Mouse (Mus musculus): Measurements from ENCODE around the gene Acyp2. TPM values are rescaled to one million over a fixed set of nuclear protein-coding genes. Genes with fewer than 3 reads are reported as not detected.
A peak's percentile ranks its signal among the peaks of the same experiment; 100 is the strongest.

Acyp2 gene
- polyA plus RNA-seq (2012; ENCODE audit: insufficient read depth, insufficient read length, missing spikeins), result 4.5 and 6.3 TPM in 2 replicates

GRCm38 (mm10) chr11:30649001-30649637, at the start of gene Acyp2:
TSS of gene Acyp2 (minus strand) at chr11:30649587.
- Histone ChIP-seq H3K4me3 (ENCODE audit: insufficient read depth, low read length) (peak within 1 kb of the TSS; percentile 67), H3K27ac (ENCODE audit: insufficient read depth, low read depth, low read length) (no peak within 1 kb of the TSS), H3K4me1 (ENCODE audit: control insufficient read depth, insufficient read depth, low read length) (no peaks in the 10 kb centered on the region)
- no peak for TF ChIP-seq CTCF (IDR thresholded peaks at IDR 0.05; ENCODE audit: low read depth, low read length)
- TF ChIP-seq POLR2A (IDR thresholded peaks at IDR 0.05; ENCODE audit: borderline replicate concordance, low read depth, low read length), result no peak

- TF ChIP-seq POLR2A (IDR thresholded peaks at IDR 0.05; ENCODE audit: borderline replicate concordance, low read depth, low read length) (no peak), CTCF (IDR thresholded peaks at IDR 0.05; ENCODE audit: low read depth, low read length) (no peak)
- no peaks in the 10 kb centered on the region for H3K4me1 ChIP-seq (ENCODE audit: control insufficient read depth, insufficient read depth, low read length)
- no peak overlapping the region for H3K27ac ChIP-seq (ENCODE audit: insufficient read depth, low read depth, low read length)
- H3K4me3 ChIP-seq (ENCODE audit: insufficient read depth, low read length), result no peak overlapping the region
Measured at GRCm38 (mm10) chr11:30689421-30689820, 40.0 kb upstream of the Acyp2 start.

GRCm38 (mm10) chr11:30676086-30676485, 26.7 kb upstream of the Acyp2 start:
- no peak overlapping the region for H3K4me3 ChIP-seq (ENCODE audit: insufficient read depth, low read length)
- no peaks in the 10 kb centered on the region for H3K4me1 ChIP-seq (ENCODE audit: control insufficient read depth, insufficient read depth, low read length)
- TF ChIP-seq CTCF (IDR thresholded peaks at IDR 0.05; ENCODE audit: low read depth, low read length), result no peak
- TF ChIP-seq POLR2A (IDR thresholded peaks at IDR 0.05; ENCODE audit: borderline replicate concordance, low read depth, low read length), result no peak
- no peak overlapping the region for H3K27ac ChIP-seq (ENCODE audit: insufficient read depth, low read depth, low read length)

GRCm38 (mm10) chr11:30672719-30673118, 23.3 kb upstream of the Acyp2 start:
- Histone ChIP-seq H3K4me1 (ENCODE audit: control insufficient read depth, insufficient read depth, low read length) (no peaks in the 10 kb centered on the region), H3K4me3 (ENCODE audit: insufficient read depth, low read length) (no peak overlapping the region), H3K27ac (ENCODE audit: insufficient read depth, low read depth, low read length) (no peak overlapping the region)
- TF ChIP-seq CTCF (IDR thresholded peaks at IDR 0.05; ENCODE audit: low read depth, low read length) (no peak), POLR2A (IDR thresholded peaks at IDR 0.05; ENCODE audit: borderline replicate concordance, low read depth, low read length) (no peak)

GRCm38 (mm10) chr11:30663001-30663400, 13.6 kb upstream of the Acyp2 start:
- Histone ChIP-seq H3K4me1 (ENCODE audit: control insufficient read depth, insufficient read depth, low read length) (no peaks in the 10 kb centered on the region), H3K4me3 (ENCODE audit: insufficient read depth, low read length) (no peak overlapping the region), H3K27ac (ENCODE audit: insufficient read depth, low read depth, low read length) (no peak overlapping the region)
- no peak for TF ChIP-seq POLR2A (IDR thresholded peaks at IDR 0.05; ENCODE audit: borderline replicate concordance, low read depth, low read length)
- TF ChIP-seq CTCF (IDR thresholded peaks at IDR 0.05; ENCODE audit: low read depth, low read length), result no peak

- TF ChIP-seq CTCF (IDR thresholded peaks at IDR 0.05; ENCODE audit: low read depth, low read length) (no peak), POLR2A (IDR thresholded peaks at IDR 0.05; ENCODE audit: borderline replicate concordance, low read depth, low read length) (no peak)
- Histone ChIP-seq H3K4me3 (ENCODE audit: insufficient read depth, low read length) (no peak overlapping the region), H3K27ac (ENCODE audit: insufficient read depth, low read depth, low read length) (no peak overlapping the region), H3K4me1 (ENCODE audit: control insufficient read depth, insufficient read depth, low read length) (no peaks in the 10 kb centered on the region)
Measured at GRCm38 (mm10) chr11:30662591-30662990, 13.2 kb upstream of the Acyp2 start.

DNA sequence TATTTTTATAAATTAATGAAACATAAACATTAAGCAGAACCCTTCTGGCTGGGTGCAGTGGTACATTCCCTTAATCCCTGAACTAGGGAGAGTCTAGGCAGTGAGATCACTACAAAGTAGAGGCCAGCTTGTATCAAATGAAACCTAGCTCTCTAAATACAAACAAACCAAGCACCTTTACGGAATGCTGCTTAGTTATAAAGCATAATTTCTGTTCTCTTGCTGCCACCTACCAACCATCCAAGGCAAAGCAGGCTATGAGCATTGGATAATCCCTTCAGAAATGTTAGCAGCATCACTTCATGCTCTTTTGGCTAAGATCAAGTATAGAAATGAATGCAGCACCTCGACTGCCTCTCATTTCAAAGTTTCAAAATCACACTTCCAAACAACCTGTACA, 7.7 kb upstream of the Acyp2 start:
- H3K27ac ChIP-seq (ENCODE audit: insufficient read depth, low read depth, low read length), result no peak overlapping the region
- TF ChIP-seq POLR2A (IDR thresholded peaks at IDR 0.05; ENCODE audit: borderline replicate concordance, low read depth, low read length) (no peak), CTCF (IDR thresholded peaks at IDR 0.05; ENCODE audit: low read depth, low read length) (no peak)
- H3K4me1 ChIP-seq (ENCODE audit: control insufficient read depth, insufficient read depth, low read length), result no peaks in the 10 kb centered on the region
- no peak overlapping the region for H3K4me3 ChIP-seq (ENCODE audit: insufficient read depth, low read length)

GRCm38 (mm10) chr11:30656060-30656459, 6.7 kb upstream of the Acyp2 start:
- TF ChIP-seq POLR2A (IDR thresholded peaks at IDR 0.05; ENCODE audit: borderline replicate concordance, low read depth, low read length) (no peak), CTCF (IDR thresholded peaks at IDR 0.05; ENCODE audit: low read depth, low read length) (no peak)
- no peak overlapping the region for H3K27ac ChIP-seq (ENCODE audit: insufficient read depth, low read depth, low read length)
- H3K4me1 ChIP-seq (ENCODE audit: control insufficient read depth, insufficient read depth, low read length), result no peaks in the 10 kb centered on the region
- no peak overlapping the region for H3K4me3 ChIP-seq (ENCODE audit: insufficient read depth, low read length)

- no peak overlapping the region for H3K4me3 ChIP-seq (ENCODE audit: insufficient read depth, low read length)
- TF ChIP-seq CTCF (IDR thresholded peaks at IDR 0.05; ENCODE audit: low read depth, low read length) (no peak), POLR2A (IDR thresholded peaks at IDR 0.05; ENCODE audit: borderline replicate concordance, low read depth, low read length) (no peak)
- no peak overlapping the region for H3K27ac ChIP-seq (ENCODE audit: insufficient read depth, low read depth, low read length)
- no peaks in the 10 kb centered on the region for H3K4me1 ChIP-seq (ENCODE audit: control insufficient read depth, insufficient read depth, low read length)
Measured at GRCm38 (mm10) chr11:30650416-30650815, 1.0 kb upstream of the Acyp2 start.

DNA sequence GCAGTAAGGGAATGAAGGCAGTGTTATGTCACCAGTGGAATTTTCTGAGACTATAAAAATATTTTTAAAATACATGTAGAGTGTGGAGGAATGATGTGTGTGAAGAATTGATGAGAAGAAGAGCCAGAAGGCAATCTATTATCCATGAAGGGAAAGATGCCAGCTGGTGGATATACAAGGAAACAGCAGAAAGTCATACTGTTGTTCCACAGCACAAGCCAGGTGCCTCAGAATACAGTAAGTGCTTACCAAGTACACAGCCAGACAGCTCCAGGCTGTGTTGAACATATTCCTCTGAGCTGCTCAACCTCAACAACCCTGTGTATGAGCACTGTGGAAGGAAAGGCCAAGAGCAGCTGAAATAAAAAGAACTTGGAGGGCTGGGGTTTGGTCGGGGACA, 13.7 kb downstream of the Acyp2 start:
- H3K4me3 ChIP-seq (ENCODE audit: insufficient read depth, low read length), result no peak overlapping the region
- no peak for TF ChIP-seq CTCF (IDR thresholded peaks at IDR 0.05; ENCODE audit: low read depth, low read length)
- TF ChIP-seq POLR2A (IDR thresholded peaks at IDR 0.05; ENCODE audit: borderline replicate concordance, low read depth, low read length), result no peak
- H3K4me1 ChIP-seq (ENCODE audit: control insufficient read depth, insufficient read depth, low read length), result no peaks in the 10 kb centered on the region
- H3K27ac ChIP-seq (ENCODE audit: insufficient read depth, low read depth, low read length), result no peak overlapping the region

Measured in bone marrow macrophage, adult 2 months (primary cell).